Mouse (Mus musculus): Measurements from ENCODE around the gene Ssc5d.

Gene Ssc5d

DNA sequence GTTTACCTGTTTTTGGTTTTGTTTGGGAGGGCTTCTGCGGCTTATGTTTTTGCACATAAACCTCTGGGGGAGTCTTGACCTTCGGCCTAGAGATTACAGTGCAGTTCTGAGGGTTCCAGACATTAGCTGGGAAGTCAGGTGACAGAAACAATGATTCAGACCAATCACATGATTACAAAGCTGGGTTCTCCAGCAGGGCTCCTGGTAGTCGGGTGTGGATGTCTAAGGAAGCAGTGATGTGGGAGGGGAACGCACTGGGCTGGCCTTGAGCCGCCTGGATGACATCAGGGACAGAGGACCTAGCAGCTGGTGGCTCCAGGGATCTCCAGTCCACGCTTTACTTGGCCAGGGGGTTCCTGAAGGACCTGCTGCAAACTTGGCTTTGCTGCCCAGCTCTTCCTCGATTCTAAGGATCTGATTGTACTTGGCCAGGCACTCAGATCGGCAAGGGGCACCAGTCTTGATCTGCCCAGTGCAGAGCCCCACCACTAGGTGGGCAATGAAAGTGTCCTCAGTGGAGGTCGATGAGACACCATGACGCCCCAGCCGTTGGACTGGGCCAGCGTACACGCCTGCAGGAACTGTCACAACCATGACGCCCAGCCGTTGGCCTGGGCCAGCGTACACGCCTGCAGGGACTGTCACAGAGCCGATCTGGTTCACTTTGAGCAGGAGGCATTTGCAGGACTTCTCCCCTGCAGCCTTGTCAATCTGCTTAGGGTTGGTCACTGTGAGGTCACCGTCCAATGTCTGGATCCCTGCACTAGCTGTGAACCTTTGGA lies 25.2 kb downstream of the Ssc5d start:
- no peak for DNase-seq

DNA sequence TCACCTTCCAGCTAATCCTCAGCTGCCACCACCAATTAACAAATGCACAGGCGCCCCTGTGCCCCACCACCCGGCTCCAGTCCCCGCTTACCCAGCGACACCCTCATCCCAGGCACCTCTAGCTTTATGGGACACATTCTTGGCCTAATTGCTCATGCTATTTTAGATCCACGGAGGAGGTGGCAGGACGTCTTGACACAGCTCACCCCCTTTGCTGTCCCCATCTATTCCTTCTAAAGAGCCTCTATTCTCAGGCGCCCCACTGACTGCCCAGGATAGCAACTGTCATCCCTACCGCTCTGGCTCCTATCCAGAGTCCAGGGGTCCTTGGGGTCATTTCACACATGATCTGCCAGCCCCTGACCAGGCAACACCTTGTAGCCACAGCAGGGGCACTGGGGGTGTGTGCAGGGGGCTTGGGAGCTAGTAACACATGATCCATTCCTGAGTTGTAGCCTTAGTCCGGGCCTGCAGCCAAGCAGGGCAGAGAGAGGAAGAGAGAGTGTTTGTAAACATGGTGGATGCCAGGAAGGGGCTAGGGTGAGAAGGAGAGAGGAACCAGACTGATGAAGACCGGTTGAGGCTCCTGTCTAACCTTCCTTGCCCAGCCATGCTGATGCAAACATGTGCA lies 28.3 kb downstream of the Ssc5d start:
- peak; percentile 21 for DNase-seq

DNA sequence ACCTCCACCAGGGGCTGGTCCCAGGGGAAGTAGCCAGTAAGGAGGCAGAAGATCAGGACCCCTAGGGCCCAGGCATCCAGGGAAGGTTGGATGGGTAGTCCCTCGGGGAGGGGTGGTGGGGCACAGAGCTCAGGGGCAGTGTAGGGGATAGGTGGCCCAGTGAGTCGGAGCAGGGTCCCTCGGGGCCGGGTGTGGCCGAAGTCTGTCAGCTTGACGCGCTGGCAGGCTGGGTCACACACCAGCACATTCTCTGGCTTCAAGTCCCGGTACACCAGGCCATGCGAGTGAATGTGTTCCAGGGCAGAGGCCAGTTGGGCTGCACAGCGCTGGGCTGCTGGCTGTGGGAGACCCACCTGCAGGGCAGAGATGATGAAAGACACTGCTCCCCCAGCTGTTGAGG lies 31.8 kb downstream of the Ssc5d start:
- no peak for DNase-seq

DNA sequence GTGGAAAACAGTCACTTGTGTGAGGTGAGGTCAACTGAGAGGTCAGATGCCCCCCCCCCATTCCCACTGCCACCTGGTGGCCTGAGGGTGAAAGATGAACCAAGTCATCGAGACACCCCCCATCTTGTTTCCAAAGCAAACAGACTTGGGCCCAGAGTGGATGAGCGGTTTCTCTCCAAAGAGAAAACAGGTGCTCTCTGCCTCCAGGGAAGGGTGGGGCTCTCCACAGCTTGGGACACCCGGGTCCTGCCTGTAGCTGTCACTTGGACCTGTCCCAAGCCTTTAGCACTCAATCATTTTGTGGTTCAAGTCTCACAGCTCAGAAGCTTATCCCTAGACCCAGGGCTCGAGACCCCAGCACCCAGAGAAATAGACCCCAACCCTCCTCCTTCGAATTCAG lies 37.9 kb downstream of the Ssc5d start:
- DNase-seq: no peak

DNA sequence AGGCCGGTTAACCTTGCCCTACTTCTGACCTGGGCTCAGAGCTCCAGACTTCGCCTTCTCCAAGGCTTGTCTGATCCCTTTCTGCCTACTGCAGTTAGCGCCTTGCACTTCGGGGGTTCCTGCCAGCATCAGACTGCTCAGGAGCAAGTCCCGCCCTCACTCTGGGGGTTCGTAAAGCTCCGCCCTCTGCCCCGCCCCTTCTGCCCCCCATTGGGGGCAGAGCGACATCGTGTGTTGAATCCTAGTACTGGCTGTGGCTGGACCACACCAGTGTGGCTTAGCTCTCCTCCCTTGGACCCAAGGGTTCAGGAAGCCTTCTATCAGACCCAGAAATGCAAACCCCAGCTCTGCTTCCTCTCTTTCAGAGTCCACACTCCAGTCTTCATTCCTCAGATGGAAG lies 38.7 kb downstream of the Ssc5d start, which contains the start of gene Sbk2:
Gene Sbk2, minus strand, starts transcription at position 135 of the 400 bp plus-strand sequence.
- peak; percentile 79 for DNase-seq

DNA sequence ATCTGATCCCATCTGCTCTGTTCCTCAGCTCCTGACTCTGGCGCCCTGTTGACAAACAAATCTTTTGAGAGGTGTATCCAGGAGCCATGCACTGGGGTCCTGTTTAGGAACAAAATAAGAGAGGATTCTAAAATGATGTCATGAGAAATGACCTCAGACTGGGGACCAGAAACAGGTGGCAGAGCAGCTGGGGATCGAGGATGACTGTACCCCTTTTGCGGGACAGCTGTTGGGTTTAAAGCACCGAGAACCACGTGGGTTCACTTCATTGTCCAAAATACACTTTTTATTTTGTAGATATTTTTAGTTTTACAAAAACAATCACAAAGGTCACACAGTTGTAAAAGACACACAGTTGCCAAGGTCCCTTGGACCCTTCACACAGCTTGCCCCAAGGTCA lies 39.4 kb downstream of the Ssc5d start:
- no peak for DNase-seq

DNA sequence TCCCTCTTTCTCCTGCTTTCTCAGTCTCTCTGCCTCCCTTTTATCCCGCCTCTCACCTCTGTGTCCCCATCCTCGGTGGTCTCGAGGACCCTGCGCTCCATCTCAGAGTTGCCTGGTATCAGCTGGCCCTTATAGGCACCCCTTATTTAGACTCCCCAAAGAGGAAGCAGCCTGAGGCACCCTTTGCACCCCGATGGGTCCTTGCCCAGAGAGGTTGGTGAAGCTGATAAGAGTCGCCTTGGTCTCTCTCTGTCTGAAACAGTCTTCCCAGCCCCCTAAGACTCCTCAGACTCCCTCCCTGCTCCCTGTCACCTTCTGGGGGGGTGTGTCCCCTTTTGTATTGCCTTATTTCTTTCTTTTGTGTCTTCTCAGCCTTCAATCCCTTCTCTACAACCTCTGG lies 45.5 kb downstream of the Ssc5d start, which contains the start of gene Sbk3:
Gene Sbk3, minus strand, starts transcription at position 101 of the 400 bp plus-strand sequence.
- DNase-seq: no peak

DNA sequence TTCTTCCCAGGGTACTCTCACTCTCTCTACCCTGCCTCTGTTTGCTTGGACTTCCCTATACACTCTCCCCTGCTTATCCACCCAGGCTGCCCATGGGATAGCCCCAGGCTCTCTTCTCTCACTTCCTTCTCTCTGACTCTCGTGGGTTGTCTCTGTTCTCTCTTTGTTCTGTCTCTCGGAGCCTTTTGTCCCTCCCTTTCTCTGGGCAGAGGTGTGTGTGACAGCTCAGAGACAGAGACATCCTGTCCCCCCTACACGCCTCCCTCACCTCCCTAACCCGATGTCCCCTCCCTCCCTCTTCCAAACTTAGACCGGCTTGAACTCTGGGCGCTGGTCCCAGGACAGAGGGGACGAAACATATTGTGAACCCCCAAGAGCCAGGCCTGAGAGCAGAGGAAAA lies 46.1 kb downstream of the Ssc5d start:
- no peak for DNase-seq

DNA sequence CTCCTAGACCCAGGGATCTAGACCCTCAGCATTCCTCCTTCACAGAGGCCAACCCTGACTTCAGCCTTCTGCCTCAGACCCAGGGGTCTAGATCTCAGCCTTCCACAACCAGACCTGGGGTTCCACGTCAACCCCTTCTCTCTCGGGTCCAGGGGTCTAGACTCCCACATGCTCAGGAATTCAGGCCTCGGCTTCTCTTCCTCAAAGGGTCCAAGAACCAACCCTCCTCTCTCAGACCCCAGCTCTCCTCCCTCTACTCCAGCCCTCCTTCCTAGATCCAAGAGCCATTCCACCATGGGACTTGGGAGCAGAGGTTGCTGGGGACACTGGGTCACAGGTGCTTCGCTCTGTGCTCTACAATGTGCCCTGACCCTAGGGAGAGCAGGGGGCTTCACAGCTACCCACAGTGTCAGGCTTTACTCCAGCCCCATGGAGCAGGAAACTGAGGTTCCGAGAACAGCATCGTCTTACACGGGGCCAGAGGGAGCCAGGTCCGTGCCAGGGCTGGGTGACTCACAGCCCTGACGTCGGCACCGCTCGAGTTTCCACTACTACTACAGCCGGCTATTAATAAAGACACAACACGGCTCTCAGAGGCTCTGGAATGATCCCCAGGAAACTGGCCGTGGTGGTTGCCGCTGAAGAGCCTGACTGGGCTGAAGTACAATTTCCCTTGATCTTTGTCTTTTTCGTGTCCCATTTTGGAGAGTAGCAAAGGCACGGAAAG lies 46.9 kb downstream of the Ssc5d start:
- no peak for DNase-seq

DNA sequence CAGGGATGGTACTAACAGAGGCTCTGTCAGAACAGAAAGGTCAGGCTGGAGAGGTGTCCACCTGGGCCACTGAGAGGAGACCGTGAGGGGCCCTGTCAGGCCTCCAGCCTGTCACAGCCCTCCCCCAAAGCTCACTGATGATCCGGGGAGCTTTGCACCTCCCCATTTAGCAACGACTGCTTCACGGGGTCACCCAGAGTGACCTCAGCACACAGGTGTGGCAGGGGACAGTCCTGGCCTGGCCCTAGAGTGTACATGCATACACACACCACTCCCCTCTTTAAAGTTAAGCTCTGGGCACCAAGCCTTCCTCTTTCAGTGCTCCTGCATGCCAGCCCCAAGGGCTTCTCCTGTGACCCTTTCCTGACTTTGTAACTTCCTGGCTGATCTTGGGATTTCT lies 49.9 kb downstream of the Ssc5d start:
- no peak for DNase-seq

DNA sequence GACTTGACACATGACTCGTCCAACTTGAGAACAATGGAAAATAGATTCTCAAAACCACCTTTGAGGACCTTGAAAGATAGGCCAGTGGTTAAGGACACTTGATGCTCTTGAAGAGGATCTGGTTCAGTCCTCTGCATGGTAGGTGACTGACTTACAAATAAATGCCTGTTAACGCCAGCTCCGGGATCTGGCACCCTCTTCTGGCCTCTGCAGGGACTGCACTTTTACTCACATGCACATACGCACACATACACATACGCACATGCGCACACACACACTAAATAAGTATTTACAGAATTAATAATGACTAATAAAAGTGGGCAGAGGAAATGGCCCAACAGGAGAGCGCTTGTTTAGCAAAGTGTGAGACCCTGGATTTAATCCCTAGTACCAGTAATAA lies 51.2 kb downstream of the Ssc5d start:
- DNase-seq: no peak

DNA sequence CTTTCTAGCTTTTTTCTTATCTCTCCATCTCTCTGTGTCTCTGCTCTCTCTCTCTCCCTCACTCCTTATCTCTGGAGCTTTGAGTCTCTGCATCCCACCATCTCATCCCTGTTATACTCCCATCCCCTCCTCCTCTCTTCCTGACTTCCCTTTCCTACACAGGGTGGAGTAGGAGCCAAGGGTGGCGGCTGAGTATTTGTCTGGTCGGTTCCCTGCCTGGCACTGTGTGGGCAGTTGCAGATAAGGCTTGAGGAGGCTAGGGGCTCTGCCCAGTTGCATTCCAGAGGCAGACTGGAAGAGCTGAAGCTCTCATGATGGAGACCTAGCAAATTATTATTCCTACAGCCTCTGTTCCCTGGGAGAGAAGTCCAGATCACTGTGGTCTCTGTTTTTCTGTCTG lies 62.7 kb downstream of the Ssc5d start:
- DNase-seq: no peak

DNA sequence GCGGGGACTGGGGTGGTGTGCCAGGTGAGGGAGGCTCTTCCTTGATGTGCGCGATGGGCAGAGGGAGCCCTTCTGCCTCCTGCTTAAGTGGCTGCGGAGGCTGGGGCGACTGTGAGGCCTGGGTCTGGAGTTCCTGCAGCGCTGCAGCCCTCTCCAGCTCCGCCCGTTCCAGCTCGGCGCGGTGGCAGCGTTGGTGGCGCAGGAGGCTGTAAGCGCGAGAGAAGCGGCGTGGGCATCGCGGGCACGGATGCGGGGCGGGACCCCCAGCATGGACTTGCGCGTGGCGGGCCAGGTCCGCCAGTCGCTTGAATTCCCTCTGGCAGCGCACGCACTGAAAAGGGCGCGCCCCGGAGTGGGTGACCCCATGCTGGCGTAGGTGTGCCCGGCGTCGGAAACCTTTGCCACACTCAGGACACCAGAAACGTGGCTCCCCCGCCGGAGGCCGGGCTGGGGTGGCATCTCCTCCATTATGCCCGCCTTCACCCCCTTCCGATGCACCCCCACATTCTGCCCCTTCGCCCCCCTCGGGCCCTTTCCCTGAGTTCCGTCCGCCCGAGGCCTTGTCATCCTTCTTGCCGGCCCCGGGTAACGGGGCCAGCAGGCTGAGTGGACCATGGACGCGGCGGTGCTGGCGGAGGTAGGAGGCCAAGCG lies 67.9 kb downstream of the Ssc5d start:
- DNase-seq: no peak

DNA sequence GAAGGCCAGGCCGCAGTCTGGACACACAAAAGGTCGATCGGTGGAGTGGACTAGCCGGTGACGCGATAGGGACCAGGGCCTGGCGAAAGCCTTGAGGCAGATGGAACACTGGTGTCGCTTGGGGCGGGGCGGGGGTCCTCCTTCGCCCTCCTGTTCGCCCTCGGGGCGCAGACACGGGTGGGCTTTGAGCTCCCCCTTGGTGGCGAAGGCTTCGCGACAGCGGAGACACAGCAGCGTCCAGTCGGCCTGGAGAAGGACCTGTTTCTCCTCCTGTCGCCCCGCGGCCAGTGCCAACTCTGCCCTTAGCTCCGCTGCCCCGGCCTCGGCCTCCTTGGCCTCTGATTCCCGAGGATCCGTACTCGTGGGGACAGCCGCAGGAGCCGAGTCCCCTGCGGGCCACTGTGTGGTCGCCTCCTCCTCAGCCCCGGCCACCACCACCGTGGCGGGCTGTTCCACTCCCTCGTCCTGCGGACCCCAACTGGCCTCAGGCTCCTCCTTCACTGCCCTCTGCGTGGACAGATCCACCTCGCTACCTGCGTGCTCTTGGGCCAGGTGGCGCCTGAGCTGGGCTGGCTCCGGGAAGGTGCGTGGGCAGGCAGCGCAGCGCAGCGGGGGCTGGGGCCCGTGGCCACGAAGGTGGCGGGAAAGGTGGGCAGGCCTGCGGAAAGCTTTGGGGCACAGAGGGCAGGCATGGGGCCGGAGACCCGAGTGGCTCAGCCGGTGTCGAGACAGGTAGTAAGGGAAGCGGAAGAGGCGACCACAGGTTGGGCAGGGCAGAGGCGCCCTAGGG lies 68.6 kb downstream of the Ssc5d start:
- no peak for DNase-seq
